Mouse (Mus musculus) limb, embryonic 11.5 days (tissue): ENCODE results near the gene Diexf. TPM values are rescaled to one million over a fixed set of nuclear protein-coding genes. Genes with fewer than 3 reads are reported as not detected.

Experiments
- ATAC-seq: fragments of 200-750 bp; cut with Nextera tagmentation; 2 replicates; pipeline ENCODE4 v1.8.0; 2017; ENCODE audit warnings: low read depth; ENCODE audit not compliant: insufficient number of reproducible peaks, low FRiP score, low TSS enrichment
- DNase-seq: peaks from one replicate; pipeline ENCODE4 v3.0.0-alpha.2; 2015; ENCODE audit warnings: low spot score
- H3K27ac ChIP-seq: fragments of 300-500 bp; sonication (generic); replicated peaks from 2 replicates; pipeline ENCODE4 v1.5.1; 2014; ENCODE audit warnings: low read depth, mild to moderate bottlenecking, low read length
- H3K27me3 ChIP-seq: fragments of 300-500 bp; sonication (generic); 2 replicates; pipeline ENCODE4 v1.6.1; 2014; ENCODE audit warnings: mild to moderate bottlenecking, low read length, mixed read lengths; ENCODE audit not compliant: control insufficient read depth, insufficient read depth
- H3K36me3 ChIP-seq: fragments of 300-500 bp; sonication (generic); 2 replicates; pipeline ENCODE4 v1.6.1; 2014; ENCODE audit warnings: mild to moderate bottlenecking, low read length, moderate library complexity, mixed read lengths; ENCODE audit not compliant: control insufficient read depth, insufficient read depth
- H3K4me1 ChIP-seq: fragments of 300-500 bp; sonication (generic); 2 replicates; pipeline ENCODE4 v1.6.1; 2014; ENCODE audit warnings: low read length, mixed read lengths; ENCODE audit not compliant: control insufficient read depth, insufficient read depth
- H3K4me2 ChIP-seq: fragments of 300-500 bp; sonication (generic); 2 replicates; pipeline ENCODE4 v1.6.1; 2014; ENCODE audit warnings: low read depth, mild to moderate bottlenecking, moderate library complexity; ENCODE audit not compliant: severe bottlenecking
- H3K4me3 ChIP-seq: fragments of 300-500 bp; sonication (generic); 2 replicates; pipeline ENCODE4 v1.5.1; 2014; ENCODE audit warnings: low read depth, low read length
- H3K9ac ChIP-seq: fragments of 300-500 bp; sonication (generic); 2 replicates; pipeline ENCODE4 v1.6.1; 2014; ENCODE audit warnings: mild to moderate bottlenecking, low read length
- H3K9me3 ChIP-seq: fragments of 300-500 bp; sonication (generic); 2 replicates; pipeline ENCODE4 v1.6.1; 2016; ENCODE audit warnings: low read length; ENCODE audit not compliant: control insufficient read depth
- WGBS: fragments of 180-500 bp; shearing (Covaris S2); extraction: QIAGEN DNeasy Blood & Tissue Kit; methylation state at CpG from one replicate; pipeline ENCODE4 v1.1.7; 2014; 5-methylcytosine and 5-hydroxymethylcytosine counted together
- polyA plus RNA-seq: library from polyadenylated mRNA; unstranded; fragments of >200 nt; fragmentation: Nextera tagmentation; extraction: Ambion mirVana; gene quantifications from 2 replicates; pipeline ENCODE4 v1.2.1, GENCODE M21; 2014

The Diexf gene
- polyA plus RNA-seq, 1 experiment from 2014 or later = 12.2 TPM

DNA sequence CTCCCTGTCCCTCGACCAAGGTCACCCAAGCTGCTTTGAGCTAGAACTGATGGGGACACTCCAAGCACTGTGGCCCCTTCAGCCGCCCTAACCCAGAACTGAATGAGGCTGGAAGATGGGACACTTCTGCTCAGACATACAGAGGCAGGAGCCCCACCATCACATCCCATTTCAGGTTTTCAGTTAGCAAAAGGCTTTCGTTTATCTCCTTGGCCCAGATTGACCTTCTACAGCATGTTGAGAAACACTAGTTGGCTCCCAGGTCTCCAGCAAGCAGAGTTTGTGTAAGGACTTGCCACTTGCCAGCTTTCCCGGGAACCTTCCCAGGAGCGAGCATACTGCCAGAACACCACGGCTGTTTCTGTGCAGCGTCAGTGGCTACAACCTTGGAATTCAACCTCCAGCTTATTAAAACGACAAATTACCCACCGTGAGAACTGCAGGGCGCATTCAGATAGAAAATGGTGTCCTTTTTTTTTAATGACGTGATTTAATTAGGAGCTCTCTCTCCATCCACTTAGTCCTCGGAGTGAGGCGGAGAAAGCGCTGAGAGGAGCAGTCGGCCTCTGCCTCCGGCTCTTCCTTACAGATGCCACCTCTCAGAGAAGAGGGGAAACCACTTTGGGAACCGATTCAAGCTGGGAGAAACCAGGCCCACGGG is 39.7 kb downstream of the Diexf start:
- DNase-seq (no peak), ATAC-seq (no peak)
- H3K4me1 ChIP-seq = peaks cover 5% of the 10 kb centered on the region
- H3K9ac ChIP-seq = no peak overlapping the region
- no peaks in the 10 kb centered on the region for H3K27me3 ChIP-seq
- H3K27ac ChIP-seq = no peak overlapping the region
- no peak overlapping the region for H3K4me3 ChIP-seq
- no peaks in the 10 kb centered on the region for H3K9me3 ChIP-seq
- 76% methylated on average over 18 of the region's 18 CpGs for WGBS
- H3K4me2 ChIP-seq = no peak overlapping the region
- no peaks in the 10 kb centered on the region for H3K36me3 ChIP-seq

DNA sequence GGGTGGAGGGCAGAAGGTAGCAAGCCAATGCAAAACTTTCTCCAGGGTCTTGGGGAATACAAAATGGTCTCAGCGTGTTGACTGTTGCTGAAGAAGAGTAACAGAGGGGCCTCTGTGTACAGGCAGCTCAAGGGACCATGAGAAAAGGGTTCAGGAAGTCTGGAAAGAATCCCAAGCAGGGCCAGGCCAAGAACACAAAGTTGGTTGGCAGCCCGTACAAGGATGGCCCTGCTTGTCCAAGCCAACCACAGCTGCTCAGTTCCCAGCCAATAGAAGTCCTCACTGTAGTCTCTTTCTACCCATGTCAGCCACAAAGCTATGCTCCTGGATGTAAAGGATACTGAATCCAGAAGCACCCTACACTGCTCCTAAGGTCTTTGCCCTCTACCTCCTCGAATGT is 40.4 kb downstream of the Diexf start:
- no peaks in the 10 kb centered on the region for H3K36me3 ChIP-seq
- H3K9me3 ChIP-seq = no peaks in the 10 kb centered on the region
- H3K27me3 ChIP-seq = no peaks in the 10 kb centered on the region
- no peak overlapping the region for H3K4me3 ChIP-seq
- H3K9ac ChIP-seq = no peak overlapping the region
- no peak overlapping the region for H3K27ac ChIP-seq
- no peak for ATAC-seq
- WGBS = 81% methylated on average over 3 of the region's 3 CpGs
- no peak overlapping the region for H3K4me2 ChIP-seq
- peaks cover 5% of the 10 kb centered on the region for H3K4me1 ChIP-seq
- DNase-seq = no peak

DNA sequence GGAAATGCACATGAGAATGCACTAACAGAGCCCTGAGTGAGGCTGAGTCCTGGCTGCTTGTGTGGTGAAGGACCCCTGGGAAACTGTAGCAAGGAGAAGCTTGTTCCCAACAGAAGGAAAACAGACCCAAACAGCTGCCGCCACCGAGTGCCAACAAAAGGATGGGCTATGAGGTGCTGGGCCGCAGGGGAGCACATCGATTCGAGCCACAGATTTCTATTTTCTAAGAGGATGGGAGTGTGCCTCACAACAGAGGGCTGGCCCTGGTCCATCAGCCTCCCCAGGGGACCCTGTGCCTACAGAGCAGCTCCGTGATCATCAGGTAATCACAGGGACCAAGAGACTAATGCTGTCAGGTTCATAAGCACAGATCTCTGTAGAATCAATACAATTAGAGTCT is 40.9 kb downstream of the Diexf start:
- H3K9me3 ChIP-seq = no peaks in the 10 kb centered on the region
- no peak overlapping the region for H3K4me3 ChIP-seq
- no peak overlapping the region for H3K9ac ChIP-seq
- H3K27me3 ChIP-seq = no peaks in the 10 kb centered on the region
- no peak for ATAC-seq
- H3K4me1 ChIP-seq = peaks cover 5% of the 10 kb centered on the region
- H3K36me3 ChIP-seq = no peaks in the 10 kb centered on the region
- no peak for DNase-seq
- no peak overlapping the region for H3K4me2 ChIP-seq
- WGBS = 92% methylated on average over 6 of the region's 6 CpGs
- H3K27ac ChIP-seq = no peak overlapping the region

DNA sequence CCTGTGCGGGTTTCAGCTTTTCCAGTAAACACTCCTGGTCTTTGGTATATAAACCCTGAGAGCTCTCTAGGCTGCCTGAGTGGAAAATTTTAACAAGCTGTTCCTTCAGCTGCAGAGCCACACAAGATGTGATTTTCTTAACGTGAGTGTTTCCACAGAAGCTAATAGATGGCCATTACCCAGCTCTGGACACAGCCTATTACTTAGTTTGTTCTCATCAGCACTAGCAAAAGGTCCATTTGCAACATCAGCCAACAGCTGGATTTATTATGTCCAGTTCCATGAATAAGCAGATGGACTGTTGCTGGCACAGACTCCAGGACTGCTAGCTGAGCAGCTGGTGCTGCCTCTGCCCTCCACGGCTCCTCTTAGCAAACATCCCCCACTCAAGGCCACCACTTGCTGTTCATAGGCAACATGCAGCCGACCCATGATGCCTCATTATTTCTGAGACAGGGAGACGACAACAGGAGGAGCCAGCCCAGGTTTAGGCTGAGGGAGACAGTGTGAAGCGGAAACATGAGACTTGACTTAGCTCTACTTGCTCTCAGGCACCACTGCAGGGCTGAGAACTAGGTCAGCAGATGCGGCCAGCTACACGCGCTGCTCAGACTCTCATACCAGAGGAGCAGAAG is 43.1 kb downstream of the Diexf start:
- no peak for ATAC-seq
- 54% methylated on average over 9 of the region's 9 CpGs for WGBS
- H3K4me2 ChIP-seq = no peak overlapping the region
- H3K36me3 ChIP-seq = no peaks in the 10 kb centered on the region
- DNase-seq = no peak
- H3K27me3 ChIP-seq = no peaks in the 10 kb centered on the region
- H3K27ac ChIP-seq = no peak overlapping the region
- H3K4me3 ChIP-seq = no peak overlapping the region
- no peak overlapping the region for H3K9ac ChIP-seq
- H3K4me1 ChIP-seq = peaks cover 8% of the 10 kb centered on the region
- H3K9me3 ChIP-seq = no peaks in the 10 kb centered on the region

DNA sequence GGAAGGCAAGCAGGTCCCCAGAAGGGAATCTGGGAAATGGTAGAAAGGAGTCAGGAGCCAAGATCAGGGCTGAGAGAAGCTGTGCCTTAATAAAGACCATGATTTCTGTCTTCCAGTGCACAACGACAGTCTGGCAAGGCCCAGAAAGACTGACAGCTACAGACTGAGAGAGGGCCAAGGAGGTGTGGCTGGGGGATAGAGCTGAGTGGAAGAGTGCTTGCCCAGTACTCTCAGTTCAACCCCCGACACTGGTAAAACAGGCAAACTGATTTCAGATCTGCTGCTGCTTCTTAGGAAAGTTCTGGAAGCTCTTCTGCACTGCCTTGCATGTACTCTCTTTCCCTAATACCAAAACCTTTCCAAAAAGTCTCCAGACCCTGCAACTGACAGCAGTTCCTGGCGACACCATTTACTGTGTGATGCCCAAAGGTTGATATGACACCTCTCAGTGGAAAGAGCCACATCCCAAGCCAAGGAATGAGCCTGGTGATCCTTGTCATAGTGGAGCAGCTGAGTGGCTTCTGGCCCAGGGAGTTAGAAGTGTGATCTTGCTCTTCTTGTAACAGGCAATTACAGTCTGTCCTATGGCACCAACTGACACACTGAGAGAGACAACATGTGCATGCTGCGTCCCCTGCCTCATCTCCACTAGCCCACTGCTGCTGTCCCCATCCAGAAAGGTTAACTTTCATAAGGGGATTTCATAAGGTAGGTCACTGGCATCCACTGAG is 43.8 kb downstream of the Diexf start:
- no peak for ATAC-seq
- Histone ChIP-seq H3K27ac (no peak overlapping the region), H3K9me3 (no peaks in the 10 kb centered on the region), H3K4me2 (no peak overlapping the region), H3K9ac (no peak overlapping the region), H3K27me3 (no peaks in the 10 kb centered on the region), H3K4me3 (no peak overlapping the region), H3K36me3 (no peaks in the 10 kb centered on the region), H3K4me1 (peaks cover 8% of the 10 kb centered on the region)
- no peak for DNase-seq
- 78% methylated on average over 4 of the region's 4 CpGs for WGBS

DNA sequence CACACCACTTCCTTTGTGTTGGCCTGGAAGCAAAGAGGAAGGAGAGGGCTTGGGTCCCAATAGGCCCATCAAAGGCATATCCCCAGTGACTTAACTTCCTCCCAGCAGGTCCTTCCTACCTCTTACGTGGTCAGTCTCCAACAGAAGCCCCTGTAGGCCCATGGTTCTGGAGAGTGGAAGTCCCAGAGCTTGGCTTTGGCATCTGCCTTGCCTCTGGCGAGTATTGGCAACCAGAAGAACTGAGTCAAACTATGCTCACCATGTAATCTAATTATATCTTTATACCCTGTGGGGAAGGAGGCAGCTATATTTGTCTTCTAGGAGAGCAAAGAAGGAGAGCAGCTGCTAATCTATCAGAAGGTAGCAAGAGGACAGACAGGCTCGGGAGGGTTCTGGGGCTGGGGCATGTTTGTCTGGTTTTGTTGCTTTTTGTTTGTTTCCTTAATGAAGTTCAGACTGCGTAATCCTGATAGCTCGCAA is 44.5 kb downstream of the Diexf start:
- H3K9me3 ChIP-seq = no peaks in the 10 kb centered on the region
- ATAC-seq = no peak
- peaks cover 8% of the 10 kb centered on the region for H3K4me1 ChIP-seq
- no peak overlapping the region for H3K27ac ChIP-seq
- no peaks in the 10 kb centered on the region for H3K27me3 ChIP-seq
- no peak overlapping the region for H3K9ac ChIP-seq
- H3K4me3 ChIP-seq = no peak overlapping the region
- H3K36me3 ChIP-seq = no peaks in the 10 kb centered on the region
- H3K4me2 ChIP-seq = no peak overlapping the region
- no peak for DNase-seq
- WGBS = 73% methylated on average over 5 of the region's 5 CpGs

DNA sequence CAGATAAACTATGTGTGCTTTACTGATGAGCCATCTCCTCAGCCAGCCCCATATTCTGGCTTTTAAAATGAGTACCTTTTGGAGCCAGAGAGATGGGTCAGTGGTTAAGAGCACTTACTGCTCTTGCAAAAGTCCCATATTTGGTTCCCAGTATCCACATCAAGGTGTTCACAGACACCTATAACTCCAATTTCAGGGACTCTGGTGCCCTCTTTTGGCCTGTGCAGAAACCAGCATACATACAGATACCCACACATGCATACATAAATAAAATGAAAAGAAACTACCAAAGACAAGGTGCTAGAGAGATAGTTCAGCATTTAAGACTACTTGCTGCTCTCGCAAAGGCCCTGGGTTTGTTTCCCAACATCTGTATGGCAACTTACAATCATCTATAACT is 46.1 kb downstream of the Diexf start:
- no peaks in the 10 kb centered on the region for H3K27me3 ChIP-seq
- H3K36me3 ChIP-seq = no peaks in the 10 kb centered on the region
- H3K4me1 ChIP-seq = peaks cover 8% of the 10 kb centered on the region
- ATAC-seq (no peak), DNase-seq (no peak)
- no peaks in the 10 kb centered on the region for H3K9me3 ChIP-seq
- no peak overlapping the region for H3K9ac ChIP-seq
- WGBS = 90% methylated on average over 1 of the region's 1 CpGs
- H3K27ac ChIP-seq = no peak overlapping the region
- no peak overlapping the region for H3K4me2 ChIP-seq
- no peak overlapping the region for H3K4me3 ChIP-seq

DNA sequence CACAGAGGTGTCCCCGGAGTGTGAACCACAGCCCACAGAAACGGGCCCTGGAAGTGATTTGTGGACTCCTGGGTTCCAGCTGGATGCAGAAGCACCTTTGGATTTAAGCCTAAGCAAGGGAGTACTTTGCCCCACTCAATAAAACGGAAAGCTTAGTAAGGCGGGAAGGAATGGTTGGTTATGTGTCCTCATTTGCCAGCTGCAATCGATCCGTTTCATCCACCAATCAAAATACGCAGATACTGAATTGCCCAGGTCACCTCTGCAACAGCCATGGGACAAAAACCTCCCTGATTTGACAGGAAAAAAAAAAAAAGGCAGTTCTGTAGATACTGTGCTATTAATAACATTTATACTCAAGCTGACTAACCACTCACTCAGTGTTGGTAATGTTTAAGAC is 47.0 kb downstream of the Diexf start:
- no peak for ATAC-seq
- Histone ChIP-seq H3K4me3 (no peak overlapping the region), H3K27me3 (no peaks in the 10 kb centered on the region), H3K9me3 (no peaks in the 10 kb centered on the region), H3K9ac (no peak overlapping the region), H3K27ac (no peak overlapping the region), H3K4me1 (peaks cover 8% of the 10 kb centered on the region), H3K4me2 (no peak overlapping the region), H3K36me3 (no peaks in the 10 kb centered on the region)
- no peak for DNase-seq
- WGBS = 73% methylated on average over 7 of the region's 7 CpGs
